Mouse (Mus musculus): Measurements from ENCODE around the gene Hps4. TPM values are rescaled to one million over a fixed set of nuclear protein-coding genes. Genes with fewer than 3 reads are reported as not detected.

The Hps4 gene
- polyA plus RNA-seq, 1 experiment from 2014 or later: 42.9 TPM

DNA sequence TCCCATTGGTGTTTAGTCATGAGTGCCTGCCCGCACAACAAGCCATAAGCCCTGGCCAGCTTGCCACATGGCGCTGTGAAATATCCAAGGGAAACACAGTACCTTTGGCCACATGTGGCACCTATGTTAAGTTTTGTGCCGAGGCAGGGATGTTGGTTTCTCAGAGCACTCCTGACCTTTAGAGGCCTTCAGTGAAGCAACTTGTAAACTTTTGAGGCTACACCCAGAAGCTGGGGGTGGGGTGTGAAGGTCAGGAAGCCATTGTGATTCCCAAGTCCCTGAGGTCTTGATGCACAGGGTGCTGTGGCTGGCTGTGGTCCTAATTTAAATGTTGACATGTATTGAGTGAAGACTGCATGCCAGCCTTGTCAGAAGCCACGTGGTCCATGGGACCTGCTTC is 43.5 kb upstream of the Hps4 start:
- no peak for DNase-seq (ENCODE audit: low spot score)
- no peak for ATAC-seq (replicated peaks; ENCODE audit: low FRiP score, low TSS enrichment, low read depth)
- Histone ChIP-seq H3K27ac (ENCODE audit: low read depth) (no peak overlapping the region), H3K4me2 (ENCODE audit: low read length) (no peak overlapping the region), H3K4me1 (replicated peaks; ENCODE audit: control insufficient read depth, insufficient read depth, low read length) (peaks cover 8% of the 10 kb centered on the region), H3K36me3 (ENCODE audit: control insufficient read depth, insufficient read depth, low read length) (no peaks in the 10 kb centered on the region), H3K9ac (ENCODE audit: low read length) (no peak overlapping the region), H3K4me3 (ENCODE audit: low read depth, low read length) (no peak overlapping the region), H3K27me3 (replicated peaks; ENCODE audit: control insufficient read depth, insufficient read depth, low read length) (no peaks in the 10 kb centered on the region), H3K9me3 (ENCODE audit: control insufficient read depth, low read length) (no peaks in the 10 kb centered on the region)
- 82% methylated on average over 4 of the region's 4 CpGs for WGBS

GRCm38 (mm10) chr5:112300112-112300511 is 42.8 kb upstream of the Hps4 start:
- no peak overlapping the region for H3K4me3 ChIP-seq (ENCODE audit: low read depth, low read length)
- no peaks in the 10 kb centered on the region for H3K27me3 ChIP-seq (replicated peaks; ENCODE audit: control insufficient read depth, insufficient read depth, low read length)
- 85% methylated on average over 2 of the region's 2 CpGs for WGBS
- no peak overlapping the region for H3K9ac ChIP-seq (ENCODE audit: low read length)
- H3K9me3 ChIP-seq (ENCODE audit: control insufficient read depth, low read length): no peaks in the 10 kb centered on the region
- DNase-seq (ENCODE audit: low spot score) (no peak), ATAC-seq (replicated peaks; ENCODE audit: low FRiP score, low TSS enrichment, low read depth) (no peak)
- no peak overlapping the region for H3K4me2 ChIP-seq (ENCODE audit: low read length)
- no peaks in the 10 kb centered on the region for H3K36me3 ChIP-seq (ENCODE audit: control insufficient read depth, insufficient read depth, low read length)
- peaks cover under 1% of the 10 kb centered on the region; the same call in 1 of the 2 replicates for H3K4me1 ChIP-seq (replicated peaks; ENCODE audit: control insufficient read depth, insufficient read depth, low read length)
- no peak overlapping the region for H3K27ac ChIP-seq (ENCODE audit: low read depth)

DNA sequence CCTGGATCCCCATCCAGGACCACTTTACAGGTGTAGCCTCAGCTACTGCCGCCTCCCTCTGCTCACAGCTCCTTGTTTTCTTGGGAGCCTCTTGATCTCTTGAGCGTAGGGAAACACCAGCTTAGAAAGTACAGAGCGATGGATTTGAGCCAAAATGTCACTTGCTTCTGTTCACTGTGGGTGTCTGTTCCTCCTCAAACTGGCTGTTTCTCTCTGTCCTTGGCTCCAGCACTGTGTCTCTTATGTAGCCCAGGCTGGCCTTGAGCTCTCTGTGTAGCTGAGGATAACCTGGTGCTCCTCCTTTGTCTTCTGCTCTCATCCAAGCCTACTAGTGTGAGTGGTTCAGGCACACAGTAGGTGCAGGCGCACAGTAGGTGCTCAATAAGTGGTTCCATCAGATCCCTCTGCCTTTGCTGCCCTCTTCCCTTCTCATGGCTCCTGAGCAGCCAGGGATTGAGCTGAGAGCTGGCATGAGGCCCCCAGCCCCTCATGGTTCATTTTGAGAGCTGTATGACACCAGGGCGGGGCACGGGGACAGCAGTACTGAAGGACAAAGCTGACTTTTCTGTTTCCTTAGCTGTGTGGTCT is 42.1 kb upstream of the Hps4 start:
- ATAC-seq (replicated peaks; ENCODE audit: low FRiP score, low TSS enrichment, low read depth) (no peak), DNase-seq (ENCODE audit: low spot score) (no peak)
- no peaks in the 10 kb centered on the region for H3K9me3 ChIP-seq (ENCODE audit: control insufficient read depth, low read length)
- H3K9ac ChIP-seq (ENCODE audit: low read length): no peak overlapping the region
- no peaks in the 10 kb centered on the region for H3K4me1 ChIP-seq (replicated peaks; ENCODE audit: control insufficient read depth, insufficient read depth, low read length)
- WGBS: 81% methylated on average over 6 of the region's 6 CpGs
- H3K27me3 ChIP-seq (replicated peaks; ENCODE audit: control insufficient read depth, insufficient read depth, low read length): no peaks in the 10 kb centered on the region
- H3K36me3 ChIP-seq (ENCODE audit: control insufficient read depth, insufficient read depth, low read length): no peaks in the 10 kb centered on the region
- H3K4me2 ChIP-seq (ENCODE audit: low read length): no peak overlapping the region
- no peak overlapping the region for H3K27ac ChIP-seq (ENCODE audit: low read depth)
- no peak overlapping the region for H3K4me3 ChIP-seq (ENCODE audit: low read depth, low read length)

- no peaks in the 10 kb centered on the region for H3K27me3 ChIP-seq (replicated peaks; ENCODE audit: control insufficient read depth, insufficient read depth, low read length)
- 82% methylated on average over 4 of the region's 4 CpGs for WGBS
- H3K27ac ChIP-seq (ENCODE audit: low read depth): no peak overlapping the region
- ATAC-seq (replicated peaks; ENCODE audit: low FRiP score, low TSS enrichment, low read depth): no peak
- H3K4me1 ChIP-seq (replicated peaks; ENCODE audit: control insufficient read depth, insufficient read depth, low read length): no peaks in the 10 kb centered on the region
- H3K4me2 ChIP-seq (ENCODE audit: low read length): no peak overlapping the region
- H3K4me3 ChIP-seq (ENCODE audit: low read depth, low read length): no peak overlapping the region
- no peak overlapping the region for H3K9ac ChIP-seq (ENCODE audit: low read length)
- no peaks in the 10 kb centered on the region for H3K36me3 ChIP-seq (ENCODE audit: control insufficient read depth, insufficient read depth, low read length)
- H3K9me3 ChIP-seq (ENCODE audit: control insufficient read depth, low read length): no peaks in the 10 kb centered on the region
- no peak for DNase-seq (ENCODE audit: low spot score)
These were observed 41.2 kb upstream of the Hps4 start for GRCm38 (mm10) chr5:112301694-112302093.

- no peak overlapping the region for H3K4me3 ChIP-seq (ENCODE audit: low read depth, low read length)
- ATAC-seq (replicated peaks; ENCODE audit: low FRiP score, low TSS enrichment, low read depth) (0 out of 2 replicates have a peak, but pooled peaks have one; percentile 28), DNase-seq (ENCODE audit: low spot score) (no peak)
- 67% methylated on average over 5 of the region's 5 CpGs for WGBS
- H3K36me3 ChIP-seq (ENCODE audit: control insufficient read depth, insufficient read depth, low read length): no peaks in the 10 kb centered on the region
- H3K27ac ChIP-seq (ENCODE audit: low read depth): no peak overlapping the region
- H3K27me3 ChIP-seq (replicated peaks; ENCODE audit: control insufficient read depth, insufficient read depth, low read length): no peaks in the 10 kb centered on the region
- H3K9me3 ChIP-seq (ENCODE audit: control insufficient read depth, low read length): no peaks in the 10 kb centered on the region
- no peak overlapping the region for H3K9ac ChIP-seq (ENCODE audit: low read length)
- H3K4me2 ChIP-seq (ENCODE audit: low read length): no peak overlapping the region
- H3K4me1 ChIP-seq (replicated peaks; ENCODE audit: control insufficient read depth, insufficient read depth, low read length): no peaks in the 10 kb centered on the region
These were observed 40.6 kb upstream of the Hps4 start for GRCm38 (mm10) chr5:112302310-112302709.

GRCm38 (mm10) chr5:112305842-112306241 is 37.0 kb upstream of the Hps4 start:
- no peak for DNase-seq (ENCODE audit: low spot score)

GRCm38 (mm10) chr5:112313222-112313885 is 29.5 kb upstream of the Hps4 start:
- H3K9me3 ChIP-seq (ENCODE audit: control insufficient read depth, low read length): no peaks in the 10 kb centered on the region
- no peaks in the 10 kb centered on the region for H3K4me1 ChIP-seq (replicated peaks; ENCODE audit: control insufficient read depth, insufficient read depth, low read length)
- no peak for DNase-seq (ENCODE audit: low spot score)
- peaks cover 62% of the 10 kb centered on the region for H3K36me3 ChIP-seq (ENCODE audit: control insufficient read depth, insufficient read depth, low read length)
- no peaks in the 10 kb centered on the region for H3K27me3 ChIP-seq (replicated peaks; ENCODE audit: control insufficient read depth, insufficient read depth, low read length)
- 84% methylated on average over 11 of the region's 11 CpGs for WGBS
- no peak overlapping the region for H3K27ac ChIP-seq (ENCODE audit: low read depth)
- H3K9ac ChIP-seq (ENCODE audit: low read length): no peak overlapping the region
- H3K4me2 ChIP-seq (ENCODE audit: low read length): no peak overlapping the region
- no peak; the same call in 1 of the 2 replicates for ATAC-seq (replicated peaks; ENCODE audit: low FRiP score, low TSS enrichment, low read depth)
- no peak overlapping the region for H3K4me3 ChIP-seq (ENCODE audit: low read depth, low read length)

More at GRCm38 (mm10) chr5:112305842-112306241, 37.0 kb upstream of the Hps4 start:
- Histone ChIP-seq H3K4me1 (replicated peaks; ENCODE audit: control insufficient read depth, insufficient read depth, low read length) (no peaks in the 10 kb centered on the region), H3K27ac (ENCODE audit: low read depth) (no peak overlapping the region), H3K36me3 (ENCODE audit: control insufficient read depth, insufficient read depth, low read length) (peaks cover 26% of the 10 kb centered on the region), H3K9me3 (ENCODE audit: control insufficient read depth, low read length) (no peaks in the 10 kb centered on the region), H3K27me3 (replicated peaks; ENCODE audit: control insufficient read depth, insufficient read depth, low read length) (no peaks in the 10 kb centered on the region), H3K9ac (ENCODE audit: low read length) (no peak overlapping the region), H3K4me2 (ENCODE audit: low read length) (no peak overlapping the region), H3K4me3 (ENCODE audit: low read depth, low read length) (no peak overlapping the region)
- no peak for ATAC-seq (replicated peaks; ENCODE audit: low FRiP score, low TSS enrichment, low read depth)
- 85% methylated on average over 5 of the region's 5 CpGs for WGBS

DNA sequence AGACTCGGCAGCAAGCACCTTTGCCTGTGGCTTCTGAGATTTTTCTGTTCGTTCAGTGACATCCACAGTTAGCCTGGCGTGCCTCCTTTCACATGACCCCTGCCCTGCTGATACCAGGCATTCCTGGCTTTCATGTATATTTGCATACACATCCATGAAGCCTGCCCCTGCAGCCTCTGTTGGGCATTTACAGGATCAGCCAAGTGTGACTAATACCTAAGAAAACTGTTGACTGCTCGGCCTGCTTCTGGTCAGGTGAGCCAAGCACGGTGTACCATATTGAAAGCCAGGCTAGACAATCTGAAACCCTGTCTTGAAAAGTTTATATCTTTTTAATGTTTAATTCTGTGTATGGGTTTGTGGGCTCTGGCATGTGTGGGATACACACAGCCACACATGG is 26.4 kb upstream of the Hps4 start:
- ATAC-seq (replicated peaks; ENCODE audit: low FRiP score, low TSS enrichment, low read depth) (no peak), DNase-seq (ENCODE audit: low spot score) (no peak)
- WGBS: 82% methylated on average over 5 of the region's 5 CpGs
- Histone ChIP-seq H3K9ac (ENCODE audit: low read length) (no peak overlapping the region), H3K27me3 (replicated peaks; ENCODE audit: control insufficient read depth, insufficient read depth, low read length) (no peaks in the 10 kb centered on the region), H3K4me3 (ENCODE audit: low read depth, low read length) (no peak overlapping the region), H3K4me1 (replicated peaks; ENCODE audit: control insufficient read depth, insufficient read depth, low read length) (no peaks in the 10 kb centered on the region), H3K9me3 (ENCODE audit: control insufficient read depth, low read length) (no peaks in the 10 kb centered on the region), H3K36me3 (ENCODE audit: control insufficient read depth, insufficient read depth, low read length) (peaks cover 35% of the 10 kb centered on the region), H3K4me2 (ENCODE audit: low read length) (no peak overlapping the region), H3K27ac (ENCODE audit: low read depth) (no peak overlapping the region)

GRCm38 (mm10) chr5:112317328-112317727 is 25.6 kb upstream of the Hps4 start:
- no peaks in the 10 kb centered on the region for H3K27me3 ChIP-seq (replicated peaks; ENCODE audit: control insufficient read depth, insufficient read depth, low read length)
- ATAC-seq (replicated peaks; ENCODE audit: low FRiP score, low TSS enrichment, low read depth) (no peak), DNase-seq (ENCODE audit: low spot score) (no peak)
- H3K4me3 ChIP-seq (ENCODE audit: low read depth, low read length): no peak overlapping the region
- WGBS: 50% methylated on average over 5 of the region's 5 CpGs
- H3K9me3 ChIP-seq (ENCODE audit: control insufficient read depth, low read length): no peaks in the 10 kb centered on the region
- no peak overlapping the region for H3K27ac ChIP-seq (ENCODE audit: low read depth)
- H3K4me2 ChIP-seq (ENCODE audit: low read length): no peak overlapping the region
- H3K36me3 ChIP-seq (ENCODE audit: control insufficient read depth, insufficient read depth, low read length): peaks cover 29% of the 10 kb centered on the region
- no peaks in the 10 kb centered on the region for H3K4me1 ChIP-seq (replicated peaks; ENCODE audit: control insufficient read depth, insufficient read depth, low read length)
- H3K9ac ChIP-seq (ENCODE audit: low read length): no peak overlapping the region
